Mouse (Mus musculus) erythroid progenitor cell, adult 5-6 weeks (primary cell): ENCODE results near the gene Dyrk3. TPM values are rescaled to one million over a fixed set of nuclear protein-coding genes. Genes with fewer than 3 reads are reported as not detected.

Experiments
- ATAC-seq: replicated peaks from 2 replicates; pipeline ENCODE4 v1.8.0; 2016; ENCODE audit warnings: moderate number of reproducible peaks, mild to moderate bottlenecking, moderate TSS enrichment, inconsistent platforms; ENCODE audit not compliant: poor library complexity, low FRiP score, severe bottlenecking
- total RNA-seq, 2 experiments: library from RNA; stranded (forward) in 1 of 2; stranded (reverse) in 1 of 2; fragments of 150-400 nt in 1 of 2; fragments of 186-747, 209-891 nt in 1 of 2; gene quantifications; 2 replicates each; pipeline versions ENCODE4 v1.2.3 to v1.2.4; 2015 to 2017; ENCODE audit warnings: low replicate concordance in 2 of 2

Gene Dyrk3
- total RNA-seq (2015; ENCODE audit: low replicate concordance) (25.2 and 25.9 TPM in 2 replicates), total RNA-seq (2017; ENCODE audit: low replicate concordance) (14.4 and 23.5 TPM in 2 replicates)

DNA sequence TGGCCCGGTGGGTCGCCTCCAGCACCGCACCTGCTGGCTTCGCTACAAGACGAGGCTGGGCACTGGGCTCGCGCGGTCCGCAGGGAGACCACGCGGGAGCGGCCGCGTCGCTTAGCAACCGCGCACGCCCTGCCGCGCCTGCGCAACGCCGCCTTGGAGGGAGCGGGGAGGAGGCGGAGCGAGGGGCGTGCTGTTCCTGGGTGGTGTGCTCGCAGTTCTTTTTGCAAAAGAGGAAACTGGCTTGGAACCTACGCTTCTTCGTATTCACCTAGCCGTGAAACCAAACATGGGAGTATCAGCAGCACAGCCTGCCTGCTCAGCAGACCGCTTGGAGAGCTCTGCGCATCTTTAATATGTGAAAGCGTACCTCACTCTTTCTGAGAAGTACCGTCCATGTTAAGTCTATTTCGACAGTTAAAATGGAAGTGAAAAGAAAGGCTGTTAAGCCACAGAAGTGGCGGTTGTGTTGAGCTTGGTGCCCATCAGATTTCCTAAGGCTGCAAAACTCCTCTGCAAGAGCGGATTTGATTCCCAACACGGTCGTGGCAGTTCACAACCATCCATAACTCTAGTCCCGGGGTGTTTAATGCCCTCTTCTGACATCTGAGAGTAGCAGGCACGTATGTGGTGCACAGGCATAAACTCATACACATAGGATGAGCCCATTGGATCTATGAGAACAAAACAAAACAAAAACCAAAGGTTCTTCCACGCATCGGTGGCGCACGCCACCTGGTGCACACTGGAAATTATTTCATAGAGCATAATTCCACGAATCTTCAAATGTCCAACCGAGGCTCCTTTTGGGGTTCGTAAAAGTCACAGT, at the start of gene Dyrk3:
Dyrk3 (minus strand) TSS at position 150 of the 826 bp plus-strand sequence.
- ATAC-seq, result peak; percentile 78

DNA sequence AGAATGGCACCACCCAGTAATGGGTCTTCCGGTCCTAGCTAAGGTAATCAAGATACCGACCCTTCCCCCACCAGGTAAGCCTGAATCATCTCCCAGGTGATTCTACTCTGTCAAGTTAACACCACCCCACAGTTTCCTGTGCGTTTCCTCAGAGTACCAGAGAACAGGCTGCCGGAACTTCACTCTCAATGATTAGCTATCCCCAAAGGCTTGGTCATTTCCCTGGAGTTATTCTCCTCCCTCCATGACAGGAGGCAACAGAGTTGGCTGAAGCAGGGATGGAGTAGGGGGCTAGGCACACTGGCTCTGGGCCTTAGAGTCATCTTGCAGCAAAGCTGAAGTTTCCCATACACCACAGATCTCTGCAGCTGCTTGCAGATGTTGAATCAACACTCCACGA, 49.7 kb upstream of the Dyrk3 start:
- ATAC-seq, result no peak

DNA sequence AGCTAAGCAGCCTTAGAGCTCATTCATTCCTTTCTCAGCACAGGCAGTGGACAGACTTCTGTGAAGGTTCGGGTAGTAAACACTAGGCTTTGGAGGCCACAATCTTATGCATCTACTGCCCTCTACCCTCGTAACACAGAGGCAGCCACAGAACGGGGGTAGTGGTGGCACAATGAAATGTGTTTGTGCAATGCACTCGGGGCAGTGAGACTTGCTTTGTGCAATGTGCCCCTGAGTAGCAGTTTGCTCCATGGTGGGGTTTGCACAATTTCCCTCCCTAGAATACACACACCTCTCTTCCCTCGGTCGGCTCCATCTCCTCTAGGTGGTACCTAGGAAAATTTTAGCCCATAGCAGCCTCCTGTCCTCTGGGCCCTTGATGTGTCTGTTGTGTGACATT, 48.9 kb upstream of the Dyrk3 start:
- no peak for ATAC-seq

DNA sequence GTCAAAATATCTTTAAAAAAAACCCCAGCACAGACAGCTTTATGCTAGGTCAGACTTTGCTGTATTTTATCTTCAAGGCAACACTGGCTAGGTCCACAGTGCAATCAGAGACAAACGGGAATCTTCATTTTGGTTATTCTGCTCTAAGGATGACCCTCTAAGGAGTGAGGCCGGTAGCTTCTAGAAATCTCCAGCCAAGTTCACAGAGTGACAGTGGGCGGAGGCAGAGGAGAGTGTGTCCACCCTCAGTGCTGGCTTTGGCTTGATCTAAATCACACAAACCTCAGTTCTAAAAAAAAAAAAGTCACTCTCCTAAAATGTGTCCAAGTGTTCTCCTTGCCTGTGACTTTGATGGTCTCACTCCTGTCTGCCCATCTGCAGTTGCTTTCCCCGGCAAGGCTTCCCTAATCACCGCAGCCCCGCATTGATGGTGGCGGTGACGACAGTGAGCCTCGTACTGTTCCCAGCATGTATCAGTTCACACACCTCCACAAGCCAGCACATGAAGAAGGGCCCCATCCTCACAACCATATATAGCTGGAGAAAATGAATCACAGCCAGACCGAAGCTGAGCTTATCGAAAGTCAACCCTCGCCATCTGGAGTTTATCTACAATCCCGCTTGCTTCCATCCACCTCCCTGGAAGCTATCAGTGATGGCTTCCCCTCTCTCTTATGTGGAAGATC, 47.8 kb upstream of the Dyrk3 start:
- no peak for ATAC-seq

DNA sequence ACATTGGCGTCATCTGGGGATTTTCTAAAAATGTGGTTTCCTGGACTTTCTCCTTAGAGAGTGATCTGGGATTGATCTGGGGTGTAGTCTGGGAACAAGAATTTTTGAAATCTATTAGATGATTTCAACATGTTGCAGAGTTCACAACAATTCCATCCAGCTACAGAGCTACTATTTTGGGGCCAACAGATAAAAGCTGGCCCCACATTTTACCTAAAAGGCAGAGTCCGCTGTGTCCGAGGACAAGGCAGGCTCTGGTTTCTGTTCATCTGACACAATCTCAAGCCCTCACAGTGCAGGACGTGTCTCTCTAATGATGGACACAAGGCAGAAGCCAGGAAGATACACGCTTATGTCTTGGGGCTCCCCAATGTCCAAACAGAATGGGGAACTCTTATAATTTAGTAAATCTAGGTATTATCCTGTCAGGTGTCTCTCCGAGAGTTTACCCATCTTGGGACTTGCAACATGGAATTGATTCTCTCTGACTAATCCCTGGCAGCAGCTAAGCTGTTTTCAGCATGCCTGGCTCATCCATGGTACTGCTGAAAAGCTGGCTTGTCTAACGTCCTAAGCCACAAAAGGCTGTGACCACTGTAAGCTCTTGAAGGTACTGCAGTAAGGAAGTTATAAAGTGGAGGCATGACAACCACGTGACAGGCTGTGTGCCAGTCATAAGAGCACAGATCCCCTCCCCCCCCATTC, 47.0 kb upstream of the Dyrk3 start:
- ATAC-seq, result no peak

DNA sequence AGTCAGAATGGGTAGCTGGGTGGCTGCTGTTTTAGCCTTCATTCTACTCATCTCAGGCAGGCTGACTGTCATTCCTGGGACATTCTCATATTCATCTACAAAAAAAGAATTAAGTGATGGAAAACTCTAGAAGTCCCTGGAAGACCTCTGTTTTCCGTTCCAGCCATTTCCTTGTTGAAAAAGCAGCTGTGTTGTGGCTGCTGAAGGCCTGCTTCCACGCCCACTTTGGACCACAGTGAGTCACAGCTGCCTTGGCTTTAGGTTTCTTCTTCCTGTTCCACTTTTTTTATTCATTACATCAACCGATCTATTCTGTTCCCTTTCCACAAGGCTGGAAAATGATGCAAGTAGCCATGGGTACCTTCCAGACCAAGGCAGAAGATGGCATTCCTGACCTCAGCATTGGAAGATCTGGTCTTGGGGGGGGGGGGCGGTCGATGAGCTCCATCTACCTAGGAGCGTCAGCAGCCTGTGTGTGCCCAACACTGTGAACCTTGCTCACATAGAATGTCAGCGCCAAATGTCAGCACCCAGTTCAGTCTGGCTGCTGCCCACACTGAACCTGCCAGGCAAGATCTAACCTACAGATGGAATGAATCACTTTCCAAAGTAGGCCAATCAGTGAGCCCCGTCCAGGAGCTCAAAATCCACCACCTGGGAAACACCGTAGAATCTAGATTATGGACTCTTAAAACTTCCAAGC, 46.3 kb upstream of the Dyrk3 start:
- ATAC-seq, result no peak

DNA sequence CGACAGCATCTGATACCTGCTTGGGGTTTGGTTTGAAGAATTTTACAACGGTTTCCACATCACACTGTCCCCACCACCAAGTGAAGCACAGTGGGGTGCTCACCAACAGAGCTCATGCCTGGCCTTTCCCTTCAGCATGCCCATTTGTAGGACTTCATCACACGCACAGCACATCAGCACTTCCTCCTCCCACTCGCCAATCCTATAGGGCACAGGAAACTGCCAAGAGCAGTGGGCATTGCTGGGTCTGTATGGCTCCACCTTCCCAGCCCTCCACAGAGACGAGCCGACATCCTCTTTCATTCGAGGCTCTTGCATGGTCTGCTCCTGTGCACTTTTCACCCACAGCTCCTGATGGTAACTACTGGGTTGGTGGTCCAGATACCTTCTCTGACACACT, 45.1 kb upstream of the Dyrk3 start:
- ATAC-seq, result no peak

DNA sequence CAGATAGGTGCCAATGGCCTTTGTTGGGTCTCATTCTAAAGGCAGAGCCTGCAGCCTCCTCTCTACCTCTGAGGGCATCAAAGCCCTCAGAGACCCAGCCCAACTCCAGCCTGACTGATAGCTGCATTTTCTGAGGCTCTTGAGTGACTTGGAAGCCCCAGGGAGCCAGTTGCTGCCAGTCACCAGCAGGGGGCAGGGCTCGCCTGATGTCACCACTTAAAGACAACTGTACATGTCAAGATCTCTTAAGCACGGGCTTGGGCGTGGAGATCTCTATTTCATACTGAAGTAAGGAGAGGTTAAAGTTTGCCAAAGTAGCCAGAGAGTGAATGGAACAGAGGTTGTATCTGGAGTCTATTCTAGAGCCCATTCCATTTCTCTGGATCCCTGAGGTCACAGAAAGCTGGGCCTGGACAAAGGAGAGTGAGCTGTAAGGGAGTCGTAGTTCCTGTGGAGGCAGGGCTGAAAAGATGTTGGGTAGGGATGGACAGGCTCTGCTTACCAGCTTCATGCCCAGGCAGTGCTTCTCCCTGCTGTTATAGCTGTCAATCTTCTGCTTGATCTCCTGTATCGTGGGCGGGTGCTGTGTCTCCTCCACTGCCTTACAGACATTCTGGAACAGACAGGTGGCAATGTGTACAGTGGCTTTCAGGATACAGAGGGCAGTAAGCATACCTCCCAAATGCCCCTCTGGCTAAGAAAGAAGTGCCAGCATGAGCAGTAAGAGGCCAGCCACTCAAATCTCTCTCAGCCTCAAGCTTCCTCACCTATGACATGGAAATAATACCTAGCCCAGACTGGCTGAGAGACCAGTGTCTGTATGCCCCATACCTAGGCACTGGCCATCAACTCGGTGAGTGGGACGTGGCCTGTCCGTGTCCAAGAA, 43.7 kb upstream of the Dyrk3 start:
- peak; percentile 70 for ATAC-seq

DNA sequence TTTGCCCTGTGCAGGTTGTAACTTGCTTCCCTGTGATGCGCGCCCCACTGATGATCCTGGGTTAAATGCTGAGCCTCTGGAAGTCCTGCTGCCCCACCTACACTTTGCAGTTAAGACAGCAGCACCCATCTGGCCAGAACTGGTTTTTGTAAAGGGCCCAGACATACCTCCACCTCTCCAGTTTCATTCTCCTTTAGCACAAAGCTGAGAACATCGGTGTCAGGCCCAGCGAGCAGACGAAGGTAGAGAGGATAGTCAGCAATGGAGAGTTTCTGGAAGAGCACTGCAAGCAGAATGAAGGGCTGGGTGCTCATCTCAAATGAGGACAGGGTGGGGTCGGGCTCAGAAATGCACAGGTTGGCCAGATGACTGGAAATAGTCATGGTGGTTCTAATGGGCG, 42.2 kb upstream of the Dyrk3 start:
- ATAC-seq, result no peak

DNA sequence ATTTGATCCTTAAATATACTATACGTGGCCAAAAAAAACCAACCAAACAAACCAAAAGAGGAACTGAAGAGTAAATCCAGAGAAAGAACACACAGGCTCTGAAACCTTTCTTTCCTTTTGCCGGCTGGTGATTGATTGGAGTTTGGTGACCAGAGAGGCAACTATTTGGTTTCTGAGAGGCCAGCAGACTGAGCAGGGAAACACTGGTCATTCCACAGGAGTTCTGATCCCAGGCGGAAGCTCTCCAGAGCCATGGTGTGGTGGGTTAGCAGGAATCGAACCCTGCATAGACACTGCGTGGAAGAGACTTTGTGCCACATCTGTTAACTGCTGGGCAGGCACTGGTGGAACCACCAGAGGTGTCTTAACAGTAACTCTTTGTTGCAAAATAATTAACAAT, 39.9 kb upstream of the Dyrk3 start:
- no peak for ATAC-seq

DNA sequence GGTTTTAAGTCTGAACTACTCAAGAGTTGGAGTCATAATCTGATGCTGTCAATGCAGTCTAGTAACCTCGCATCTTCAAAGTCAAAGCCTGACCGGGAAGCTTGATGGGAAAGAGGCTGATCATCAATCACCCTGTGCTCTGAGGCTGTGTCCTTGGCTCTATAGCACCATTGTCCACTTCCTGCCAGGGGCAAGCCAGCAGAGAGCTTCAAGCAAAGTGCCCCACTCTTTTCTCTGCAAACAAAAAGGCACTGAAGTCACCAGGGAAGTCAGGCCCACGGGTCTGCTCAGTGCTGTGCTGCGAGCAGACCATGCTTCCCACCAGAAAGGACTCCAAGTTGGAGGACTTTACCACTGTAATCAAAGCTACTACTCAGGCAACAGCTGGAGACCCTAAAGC, 39.1 kb upstream of the Dyrk3 start:
- no peak for ATAC-seq

DNA sequence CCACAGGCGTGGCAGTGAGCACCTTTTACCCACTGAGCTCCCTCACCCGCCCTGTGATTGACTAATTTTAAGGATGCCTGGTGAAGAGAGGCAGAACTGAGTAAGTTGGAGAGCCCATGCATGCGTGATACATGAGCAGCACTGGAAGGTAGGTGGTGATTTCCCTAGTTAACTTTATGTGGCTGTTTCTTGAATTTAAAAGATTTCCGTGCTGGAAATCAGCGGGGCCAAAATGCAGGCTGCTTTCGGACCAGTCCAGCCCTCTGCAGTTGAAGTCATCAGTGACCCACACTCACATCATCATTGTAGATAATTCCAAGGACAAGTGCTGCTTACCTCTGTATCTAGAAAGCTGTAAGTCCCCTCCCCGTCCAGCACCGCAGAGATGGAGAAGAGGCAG, 37.7 kb upstream of the Dyrk3 start:
- no peak for ATAC-seq

DNA sequence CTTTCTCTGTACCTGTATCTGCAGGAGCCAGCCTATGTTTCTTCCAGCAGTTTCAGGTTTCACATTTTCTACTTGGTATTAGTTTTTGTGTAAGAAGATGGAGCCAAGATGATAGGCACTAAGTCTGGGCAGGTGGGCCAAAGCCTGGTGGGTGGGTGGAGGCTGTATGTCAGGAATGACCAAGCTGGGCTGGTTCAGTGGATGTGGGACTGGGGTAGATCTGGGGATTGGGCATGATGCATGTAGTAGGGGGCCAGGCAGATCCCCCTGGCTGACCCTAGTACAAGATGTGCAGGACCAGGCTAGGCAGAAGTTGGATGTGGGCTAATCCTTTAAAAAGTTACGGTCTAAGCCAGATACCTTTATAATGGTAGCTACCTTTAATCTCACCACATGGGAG, 37.0 kb upstream of the Dyrk3 start:
- ATAC-seq, result no peak

DNA sequence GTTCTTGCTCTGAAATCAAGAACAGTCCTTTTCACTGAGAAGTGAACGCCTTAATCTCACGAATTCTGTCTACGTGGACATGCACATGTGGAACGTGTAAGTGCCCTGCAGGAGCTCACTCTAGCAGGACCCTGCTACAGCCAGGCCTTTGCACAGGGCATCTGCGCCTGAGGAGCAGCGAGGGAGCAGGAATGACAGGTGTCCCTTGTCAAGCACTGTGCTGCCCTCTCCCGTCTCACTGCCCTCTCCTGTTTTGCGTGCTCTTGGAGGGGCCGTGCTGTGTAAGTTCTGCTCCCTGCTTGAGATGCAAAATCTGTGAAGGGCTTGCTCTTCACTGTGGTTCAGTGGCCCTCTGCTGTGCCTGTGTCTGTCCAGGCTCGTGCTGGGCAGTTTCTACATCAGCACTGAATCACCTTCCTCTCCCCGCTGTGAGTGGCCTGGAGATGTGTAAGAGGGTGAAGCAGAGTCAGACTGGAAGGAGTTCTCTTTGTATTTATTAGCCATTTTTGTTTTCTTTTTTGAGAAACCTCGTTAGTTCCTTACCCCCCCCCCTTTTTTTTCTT, 36.2 kb upstream of the Dyrk3 start:
- ATAC-seq, result no peak

DNA sequence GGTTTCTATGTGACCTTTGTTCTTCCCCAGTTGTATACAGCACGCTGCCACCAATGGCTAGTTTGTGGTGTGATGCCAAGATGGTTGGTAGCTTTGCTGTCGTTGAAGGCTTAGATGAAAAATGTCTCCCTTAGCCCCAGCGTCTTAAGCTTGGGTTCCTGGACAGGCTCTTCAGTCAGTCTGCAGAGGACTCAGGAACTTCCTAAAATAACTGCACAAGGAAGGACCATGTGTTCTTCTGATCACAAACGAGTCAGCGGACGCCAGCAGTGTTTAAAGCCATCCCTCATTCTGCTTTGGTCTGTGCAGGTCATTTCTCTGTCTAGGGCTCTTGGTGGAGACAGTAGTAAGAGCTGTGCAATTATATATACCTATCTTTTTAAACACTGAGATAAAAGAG, 35.7 kb upstream of the Dyrk3 start:
- ATAC-seq, result no peak

DNA sequence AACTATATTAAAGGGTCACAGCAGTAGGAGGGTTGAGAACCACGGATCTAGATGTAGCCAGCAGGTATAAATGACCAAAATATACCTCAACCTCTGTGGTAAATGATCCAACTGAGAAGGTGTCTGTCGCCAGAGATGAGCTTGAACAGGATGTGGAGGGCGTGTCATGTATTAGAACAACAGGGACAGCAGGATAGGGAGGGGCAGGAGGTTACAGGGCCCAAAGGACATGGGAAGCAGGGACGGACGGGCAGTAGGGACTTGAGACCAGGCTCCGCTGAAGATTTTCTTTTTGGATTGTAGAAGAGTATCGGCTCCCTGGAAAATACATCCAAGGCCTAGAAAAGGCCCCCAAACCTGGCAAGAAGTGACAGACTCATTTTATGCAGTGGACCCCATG, 34.9 kb upstream of the Dyrk3 start:
- no peak for ATAC-seq

DNA sequence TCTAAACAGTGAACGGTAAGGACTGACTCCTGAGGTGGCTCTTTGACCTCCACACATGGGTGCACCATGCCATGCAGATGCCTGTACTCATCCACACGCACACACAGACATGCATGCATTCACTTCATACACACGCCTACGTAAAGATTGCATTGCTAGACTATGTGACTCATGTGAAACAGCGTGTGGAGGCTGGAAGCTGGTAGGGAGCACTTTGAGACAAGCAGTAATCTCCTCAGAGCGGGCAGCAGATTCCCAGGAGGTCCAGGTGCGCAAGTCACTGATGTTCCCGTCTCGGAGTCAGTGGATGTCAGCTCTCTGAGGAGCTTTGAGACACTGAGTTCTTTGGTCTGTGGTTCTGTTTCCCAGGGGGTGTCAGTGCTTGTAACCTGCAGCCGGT, 29.5 kb upstream of the Dyrk3 start:
- ATAC-seq, result no peak

DNA sequence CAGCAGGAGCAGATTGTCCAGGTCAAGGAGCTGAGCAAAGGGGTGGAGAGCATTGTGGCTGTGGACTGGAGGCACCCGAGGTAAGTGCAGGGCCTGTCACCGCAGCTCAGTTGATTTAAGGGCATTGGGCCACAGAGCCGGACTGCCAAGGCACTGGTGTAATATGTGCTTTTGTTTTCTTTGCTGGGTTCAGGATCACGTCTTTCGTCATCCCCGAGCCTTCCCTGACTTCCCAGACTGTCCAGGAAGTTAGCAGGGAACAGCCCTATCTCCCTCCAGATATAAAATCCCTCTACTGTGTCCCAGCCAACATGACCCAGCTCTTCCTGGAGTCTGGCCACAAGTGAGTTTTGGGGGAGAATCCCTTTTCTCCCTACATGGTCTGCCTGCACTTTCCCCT, 26.3 kb upstream of the Dyrk3 start:
- ATAC-seq, result no peak

DNA sequence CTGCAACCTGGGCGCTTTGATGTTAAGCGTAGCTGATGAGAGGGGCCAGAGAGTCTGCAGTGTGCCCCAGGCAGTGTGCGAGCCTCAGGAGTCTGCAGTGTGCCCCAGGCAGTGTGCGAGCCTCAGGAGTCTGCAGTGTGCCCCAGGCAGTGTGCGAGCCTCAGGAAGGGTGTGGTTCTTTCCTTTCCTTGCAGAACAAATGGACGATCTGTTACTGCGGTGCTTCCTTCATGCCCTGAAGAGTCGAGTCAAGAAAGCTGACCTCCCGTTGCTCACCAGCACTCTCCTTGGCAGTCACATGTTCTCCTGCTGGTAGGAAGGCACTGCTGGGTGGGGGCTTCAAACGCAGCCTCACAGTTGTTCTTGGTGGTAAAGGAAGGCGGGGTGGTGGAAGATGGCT, 23.0 kb upstream of the Dyrk3 start:
- no peak; the same call in 1 of the 2 replicates for ATAC-seq
